Mouse (Mus musculus) ES-E14 (cell line): ENCODE measurements at regions not wholly inside any gene's neighbourhood (a gene's known extent, or its start where the extent isn't known, plus 50 kb on each side); places are given as distances from the start of the nearest gene placed in this dataset.

Source experiments
- DNase-seq: peaks from one replicate; pipeline ENCODE4 v3.0.0-alpha.2; 2013; ENCODE audit warnings: low read depth, low spot score
- H3K27ac ChIP-seq: 2 replicates; pipeline ENCODE4 v1.5.1; 2012; ENCODE audit warnings: low read depth, mild to moderate bottlenecking, low read length, moderate library complexity, mixed read lengths; ENCODE audit not compliant: poor library complexity, insufficient read depth, severe bottlenecking
- H3K36me3 ChIP-seq: 2 replicates; pipeline ENCODE4 v1.6.1; 2012; ENCODE audit warnings: mild to moderate bottlenecking, low read length, moderate library complexity, mixed read lengths; ENCODE audit not compliant: control insufficient read depth, poor library complexity, insufficient read depth, severe bottlenecking
- H3K4me1 ChIP-seq, 2 experiments: fragments of 150-350 bp in 1 of 2; sonication (generic) in 1 of 2; 2 replicates each; pipeline ENCODE4 v1.6.1; 2012; ENCODE audit warnings: low read length in 2 of 2, mild to moderate bottlenecking in 1 of 2, mixed read lengths in 1 of 2; ENCODE audit not compliant: control insufficient read depth in 2 of 2, insufficient read depth in 2 of 2, poor library complexity in 1 of 2
- H3K4me3 ChIP-seq, 2 experiments: fragments of 150-350 bp in 1 of 2; sonication (generic) in 1 of 2; 2 replicates each; pipeline ENCODE4 v1.5.1; 2012; ENCODE audit warnings: low read length in 2 of 2, low read depth in 1 of 2, mild to moderate bottlenecking in 1 of 2, mixed read lengths in 1 of 2; ENCODE audit not compliant: insufficient read depth in 1 of 2, poor library complexity in 1 of 2, severe bottlenecking in 1 of 2
- H3K9ac ChIP-seq: 2 replicates; pipeline ENCODE4 v1.6.1; 2012; ENCODE audit warnings: low read depth, mild to moderate bottlenecking, low read length, mixed read lengths; ENCODE audit not compliant: poor library complexity, insufficient read depth, severe bottlenecking
- H3K9me3 ChIP-seq: fragments of 150-350 bp; sonication (generic); 2 replicates; pipeline ENCODE4 v1.6.1; 2012; ENCODE audit warnings: low read depth, mild to moderate bottlenecking, low read length; ENCODE audit not compliant: control insufficient read depth, insufficient read depth
- CHD2 ChIP-seq: IDR thresholded peaks from 2 replicates; pipeline ENCODE4 v1.6.1; 2014; ENCODE audit warnings: mild to moderate bottlenecking, low read depth, low read length, inconsistent platforms
- HCFC1 ChIP-seq: IDR thresholded peaks from 2 replicates; pipeline ENCODE4 v1.6.1; 2012; ENCODE audit warnings: low read length, inconsistent platforms, borderline replicate concordance; ENCODE audit not compliant: insufficient read depth
- MAFK ChIP-seq: IDR thresholded peaks from 2 replicates; pipeline ENCODE4 v1.6.1; 2014; ENCODE audit warnings: mild to moderate bottlenecking, low read depth, low read length, inconsistent platforms; ENCODE audit not compliant: insufficient read depth
- ZC3H11A ChIP-seq: IDR thresholded peaks from 2 replicates; pipeline ENCODE4 v1.6.1; 2012; ENCODE audit warnings: low read depth, mild to moderate bottlenecking, inconsistent platforms, low read length, borderline replicate concordance
- ZNF384 ChIP-seq: IDR thresholded peaks from 2 replicates; pipeline ENCODE4 v1.6.1; 2012; ENCODE audit warnings: low read depth, low read length, inconsistent platforms
- in situ Hi-C, 2 experiments: fragments of 600-800 bp; cut with MboI; formaldehyde crosslinking; loops; one replicate each; pipeline ENCODE4 v1.15.1; 2025; ENCODE audit warnings: low sequenced_read_pairs in 2 of 2, inconsistent platforms in 1 of 2; ENCODE audit not compliant: unreplicated experiment in 2 of 2

- no peaks in the 10 kb centered on the region for H3K36me3 ChIP-seq
- no peak overlapping the region for H3K9ac ChIP-seq
- no peaks in the 10 kb centered on the region for H3K9me3 ChIP-seq
- no peaks in the 10 kb centered on the region for H3K4me1 ChIP-seq
- in situ Hi-C loops, result no loop called here
- TF ChIP-seq ZC3H11A (no peak), CHD2 (no peak), ZNF384 (no peak), HCFC1 (no peak)
- no peak overlapping the region for H3K4me3 ChIP-seq
- DNase-seq, result no peak
- no peak overlapping the region for H3K27ac ChIP-seq
These were observed 148.9 kb downstream of the Bcl11a start for GRCm38 (mm10) chr11:24226755-24227154.

- no peak overlapping the region for H3K9ac ChIP-seq
- no peaks in the 10 kb centered on the region for H3K4me1 ChIP-seq
- in situ Hi-C loops, result no loop called here
- no peaks in the 10 kb centered on the region for H3K36me3 ChIP-seq
- H3K9me3 ChIP-seq, result no peaks in the 10 kb centered on the region
- H3K4me3 ChIP-seq, result no peak overlapping the region
- no peak overlapping the region for H3K27ac ChIP-seq
- TF ChIP-seq CHD2 (no peak), ZC3H11A (no peak), MAFK (no peak), ZNF384 (no peak), HCFC1 (no peak)
- no peak for DNase-seq
These were observed 155.5 kb downstream of the Bcl11a start for GRCm38 (mm10) chr11:24233376-24233775.

- no peak for DNase-seq
- in situ Hi-C loops, result no loop called here
- H3K27ac ChIP-seq, result no peak overlapping the region
These were observed 156.0 kb downstream of the Bcl11a start for GRCm38 (mm10) chr11:24233821-24234220.

GRCm38 (mm10) chr11:24234422-24234821 lies 156.6 kb downstream of the Bcl11a start:
- Histone ChIP-seq H3K4me1 (no peaks in the 10 kb centered on the region), H3K27ac (no peak overlapping the region), H3K9ac (no peak overlapping the region), H3K36me3 (no peaks in the 10 kb centered on the region), H3K9me3 (no peaks in the 10 kb centered on the region), H3K4me3 (no peak overlapping the region)
- no peak for DNase-seq
- TF ChIP-seq HCFC1 (no peak), ZC3H11A (no peak), MAFK (no peak), ZNF384 (no peak), CHD2 (no peak)
- in situ Hi-C loops, result no loop called here

More at GRCm38 (mm10) chr11:24233821-24234220, 156.0 kb downstream of the Bcl11a start:
- no peak overlapping the region for H3K4me3 ChIP-seq
- H3K9me3 ChIP-seq, result no peaks in the 10 kb centered on the region
- H3K4me1 ChIP-seq, result no peaks in the 10 kb centered on the region
- H3K9ac ChIP-seq, result no peak overlapping the region
- TF ChIP-seq MAFK, result no peak
- TF ChIP-seq HCFC1, result no peak
- no peak for TF ChIP-seq CHD2
- TF ChIP-seq ZC3H11A, result no peak
- no peak for TF ChIP-seq ZNF384
- H3K36me3 ChIP-seq, result no peaks in the 10 kb centered on the region

GRCm38 (mm10) chr11:24235326-24235725 lies 157.5 kb downstream of the Bcl11a start:
- Histone ChIP-seq H3K4me3 (no peak overlapping the region), H3K36me3 (no peaks in the 10 kb centered on the region), H3K4me1 (no peaks in the 10 kb centered on the region), H3K27ac (no peak overlapping the region), H3K9me3 (no peaks in the 10 kb centered on the region), H3K9ac (no peak overlapping the region)
- in situ Hi-C loops, result no loop called here
- no peak for DNase-seq
- TF ChIP-seq CHD2 (no peak), MAFK (no peak), ZNF384 (no peak), ZC3H11A (no peak), HCFC1 (no peak)
